Mouse (Mus musculus) B cell, adult 2 months (primary cell): ENCODE measurements around the gene Kctd17.
A peak's percentile ranks its signal among the peaks of the same experiment; 100 is the strongest.

Source experiments
- DNase-seq, 2 experiments: peaks; one replicate each; pipeline ENCODE4 v3.0.0; 2022

The Kctd17 gene

GRCm38 (mm10) chr15:78449694-78450418 is 21.5 kb downstream of the Kctd17 start:
- DNase-seq = peak; percentile 68 to 72

DNA sequence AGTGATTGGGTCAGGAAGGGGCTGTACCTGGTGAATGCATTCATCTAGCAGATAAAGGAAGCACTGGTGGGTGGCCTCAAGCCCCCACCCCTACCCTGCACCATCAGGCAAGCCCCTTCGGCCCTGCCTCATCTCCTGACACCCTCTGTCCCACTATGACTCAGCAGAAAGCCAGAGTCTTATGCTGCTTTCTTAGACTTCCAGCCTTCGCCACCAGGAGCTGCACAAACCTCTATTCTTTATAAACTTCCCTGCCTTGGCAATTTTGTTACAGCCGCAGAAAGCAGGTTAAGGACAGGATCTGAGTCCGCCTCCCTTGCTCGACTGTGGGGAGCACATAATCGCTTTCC is 22.0 kb downstream of the Kctd17 start:
- DNase-seq = no peak

- DNase-seq = no peak
Observed at GRCm38 (mm10) chr15:78451201-78451600, 22.8 kb downstream of the Kctd17 start.

DNA sequence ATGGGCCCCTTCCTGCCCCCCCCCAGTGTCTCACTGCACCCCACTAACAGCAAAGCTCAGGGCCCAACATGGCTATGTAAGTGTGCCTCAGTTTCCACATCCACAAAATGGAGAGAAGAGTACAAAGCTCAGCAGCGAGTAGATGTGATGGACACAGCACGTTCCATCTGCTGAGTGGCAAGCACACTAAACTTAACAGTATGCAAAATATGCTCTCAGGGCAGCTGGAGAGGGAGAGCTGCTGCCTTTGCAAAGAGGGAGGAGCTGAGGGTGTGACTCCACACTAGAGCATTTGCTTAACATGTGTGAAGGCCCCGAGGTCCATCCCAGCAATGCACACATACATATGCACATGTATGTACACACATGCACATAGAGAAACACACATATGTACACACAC is 24.6 kb downstream of the Kctd17 start:
- DNase-seq = no peak

DNA sequence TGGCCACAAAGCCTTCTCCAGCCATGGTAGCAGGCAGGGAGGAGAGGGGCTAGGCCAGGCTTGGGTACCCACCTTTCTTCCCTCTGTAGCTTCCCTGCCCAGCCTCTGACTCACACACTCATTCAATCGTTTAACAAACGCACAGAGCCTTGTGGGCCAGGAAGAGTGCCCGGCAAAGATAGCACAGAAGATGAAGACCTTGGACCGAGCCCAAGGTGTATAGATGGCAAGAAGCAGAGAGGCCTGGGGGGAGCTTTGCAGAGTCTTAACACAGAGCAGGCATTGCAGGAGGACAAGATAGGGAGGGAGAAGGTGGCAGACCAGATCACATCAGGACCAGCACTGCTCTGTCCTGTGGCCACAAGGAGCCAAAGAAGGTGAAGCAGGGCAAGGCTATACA is 26.8 kb downstream of the Kctd17 start:
- DNase-seq = no peak

DNA sequence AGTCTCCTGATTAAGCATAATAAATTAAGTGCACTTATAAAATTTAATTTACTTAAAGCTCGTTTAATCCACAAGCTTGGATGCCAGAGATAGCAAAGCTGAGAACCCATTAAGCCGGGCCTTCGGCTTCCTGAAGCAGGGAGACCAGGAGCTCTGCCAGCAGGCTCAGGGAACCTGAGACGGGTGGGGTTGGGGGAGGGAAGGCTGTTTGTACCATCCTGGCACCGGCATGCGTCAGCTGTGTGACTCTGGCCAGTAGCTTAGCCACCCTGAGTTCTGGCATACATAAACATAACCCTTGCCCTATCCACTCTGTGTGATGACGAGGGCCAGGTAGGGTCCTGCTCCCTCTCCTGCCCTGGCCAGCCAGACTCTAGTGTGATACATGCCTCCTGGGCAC is 27.7 kb downstream of the Kctd17 start:
- DNase-seq = no peak

GRCm38 (mm10) chr15:78457193-78457592 is 28.8 kb downstream of the Kctd17 start:
- no peak for DNase-seq

- no peak for DNase-seq
Observed at GRCm38 (mm10) chr15:78462981-78463380, 34.6 kb downstream of the Kctd17 start.

DNA sequence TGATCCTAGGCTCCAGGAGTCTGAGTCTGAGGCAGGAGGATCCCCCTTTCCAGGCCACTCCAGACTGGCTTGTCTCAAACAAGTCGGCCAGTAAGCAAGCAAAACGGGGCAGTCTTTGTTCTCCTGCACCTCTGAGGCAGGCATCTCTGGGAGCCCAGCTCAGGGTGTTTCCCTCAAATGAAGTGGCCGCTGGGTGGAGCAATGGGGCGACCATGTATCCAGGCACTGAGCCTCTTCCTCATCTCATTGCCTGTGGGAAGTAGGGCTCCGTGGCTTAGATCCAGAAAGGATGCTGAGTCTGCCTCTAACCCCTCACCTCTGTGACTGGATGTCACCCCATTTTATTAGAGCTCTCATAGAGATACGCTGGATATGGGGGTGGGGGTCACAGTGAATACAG is 38.4 kb downstream of the Kctd17 start:
- no peak for DNase-seq

- DNase-seq = no peak
Observed at GRCm38 (mm10) chr15:78467570-78467969, 39.2 kb downstream of the Kctd17 start.

GRCm38 (mm10) chr15:78468379-78468937 is 40.1 kb downstream of the Kctd17 start, which contains the start of gene Tmprss6:
Gene Tmprss6 (minus strand): TSS chr15:78468634.
- DNase-seq = no peak

DNA sequence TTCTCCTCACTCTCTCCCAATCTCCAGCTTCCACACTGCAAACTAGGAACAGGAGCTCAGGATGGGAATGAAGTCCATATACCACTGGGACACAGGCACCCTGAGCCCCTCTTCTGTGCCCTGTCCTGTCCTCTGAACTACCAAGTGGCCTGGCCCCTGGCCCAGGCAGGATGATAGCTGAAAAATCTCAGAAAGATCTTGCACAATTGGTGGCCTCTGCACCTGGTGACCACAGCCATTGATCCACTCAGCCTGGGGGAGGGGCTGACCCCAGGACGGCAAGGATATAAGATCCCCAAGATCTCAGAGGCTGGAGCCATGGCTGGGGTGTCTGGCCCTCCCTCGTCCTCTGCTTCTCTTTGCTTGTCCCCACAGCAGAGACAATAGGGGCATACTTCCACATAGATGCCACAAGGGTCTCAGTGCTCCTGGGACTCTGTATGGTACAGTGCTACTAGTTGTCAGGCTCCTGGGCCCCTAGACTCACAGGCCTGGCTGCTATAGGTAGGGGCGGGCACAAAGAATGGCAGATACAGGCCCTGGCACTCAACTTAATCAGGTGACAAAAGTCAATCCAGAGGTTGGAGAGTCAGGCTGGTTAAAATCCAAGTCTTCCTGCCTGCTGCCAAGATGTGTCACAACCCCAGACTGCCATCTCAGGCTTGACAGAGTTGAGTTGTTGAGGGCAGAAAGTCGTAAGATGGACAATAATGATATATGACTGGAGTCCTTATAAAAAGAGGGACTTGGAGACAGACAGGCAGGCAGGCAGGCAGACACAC is 42.3 kb downstream of the Kctd17 start:
- no peak for DNase-seq

DNA sequence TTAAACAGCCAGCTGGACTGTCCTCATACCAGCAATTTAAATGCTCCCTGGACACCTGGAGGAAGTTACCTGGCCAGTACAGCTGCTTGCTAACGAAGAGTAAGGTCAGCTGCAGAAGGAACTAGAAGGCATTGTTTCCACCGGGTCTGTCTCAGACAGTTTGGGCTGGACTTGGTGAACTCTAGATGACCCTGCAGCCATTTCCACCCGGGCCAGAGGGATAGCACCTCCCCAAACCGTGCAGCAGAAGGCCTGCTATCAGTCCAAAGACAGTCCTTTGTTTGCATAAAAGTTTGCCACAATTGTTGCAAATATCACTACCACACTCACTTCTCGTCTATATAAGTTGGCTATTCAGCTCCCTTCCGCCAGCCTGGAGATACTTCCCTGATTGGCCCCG is 43.5 kb downstream of the Kctd17 start:
- DNase-seq = no peak

- no peak for DNase-seq
Observed at GRCm38 (mm10) chr15:78473442-78473841, 45.1 kb downstream of the Kctd17 start.

- DNase-seq = peak in 1 of 2 experiments; percentile 6
Observed at GRCm38 (mm10) chr15:78475604-78476031, 47.3 kb downstream of the Kctd17 start.

DNA sequence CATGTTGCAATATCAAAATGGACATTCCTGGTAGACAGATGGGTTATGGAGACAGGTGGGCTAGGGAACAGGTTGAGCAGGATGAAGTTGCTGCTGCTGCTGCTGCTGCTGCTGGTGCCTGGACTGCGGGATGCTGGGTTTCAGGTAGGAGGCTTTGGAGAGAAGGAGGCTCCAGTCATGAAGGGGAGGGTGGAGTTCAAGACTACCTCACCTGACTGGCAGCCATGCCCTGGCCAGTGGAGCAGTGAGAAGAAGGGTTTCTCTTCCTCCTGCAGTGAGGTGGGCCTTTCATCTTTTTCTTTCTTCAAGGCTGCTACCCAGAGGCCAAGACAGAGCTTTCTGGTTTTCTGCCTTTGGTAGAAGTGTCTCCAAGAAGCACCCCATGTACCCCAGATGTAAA is 48.5 kb downstream of the Kctd17 start:
- DNase-seq = no peak

- no peak for DNase-seq
Observed at GRCm38 (mm10) chr15:78478073-78478472, 49.7 kb downstream of the Kctd17 start.

DNA sequence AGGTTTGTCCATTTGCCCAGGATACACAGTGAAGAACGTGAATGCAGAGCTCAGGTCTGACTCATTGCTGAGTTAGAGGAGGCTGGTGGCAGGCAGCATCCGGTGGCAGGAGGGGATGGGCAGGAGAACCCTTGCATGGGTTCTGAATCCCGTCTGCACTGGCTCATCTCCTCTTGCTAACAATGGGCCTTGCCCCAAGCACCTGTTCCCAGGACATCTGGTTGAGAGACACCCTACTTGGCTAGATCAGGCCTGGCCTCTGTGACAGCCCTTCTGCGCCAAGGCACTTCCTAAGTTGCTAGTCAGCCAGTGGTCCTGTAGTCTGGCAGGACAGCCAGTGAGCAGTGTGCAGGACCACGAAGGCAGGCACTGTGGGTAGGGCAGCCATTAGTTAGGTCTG is 51.1 kb downstream of the Kctd17 start:
- no peak for DNase-seq

- peak; percentile 25 to 30 for DNase-seq
Observed at GRCm38 (mm10) chr15:78480111-78480510, 51.7 kb downstream of the Kctd17 start.

DNA sequence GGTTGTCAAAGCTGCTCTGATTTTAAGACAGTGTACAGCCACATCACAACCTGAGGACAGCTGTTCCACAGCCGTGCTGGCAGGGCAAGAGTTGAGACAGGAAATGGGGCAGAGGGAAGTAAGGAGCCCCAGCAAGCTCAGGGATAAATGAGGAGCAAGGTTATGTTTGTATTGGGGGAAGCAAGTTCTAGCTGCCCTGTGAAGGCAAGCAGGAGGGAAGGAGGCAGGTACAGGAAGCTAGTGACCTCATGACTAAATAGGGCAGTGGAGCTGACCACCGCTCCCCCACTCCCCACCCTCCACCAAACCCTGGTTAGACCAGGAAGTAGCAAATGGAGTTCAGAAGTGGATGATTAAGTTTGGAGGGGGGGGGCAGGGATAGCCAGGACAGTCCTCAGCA is 52.6 kb downstream of the Kctd17 start:
- no peak for DNase-seq

- DNase-seq = no peak
Observed at GRCm38 (mm10) chr15:78481448-78482000, 53.2 kb downstream of the Kctd17 start.

DNA sequence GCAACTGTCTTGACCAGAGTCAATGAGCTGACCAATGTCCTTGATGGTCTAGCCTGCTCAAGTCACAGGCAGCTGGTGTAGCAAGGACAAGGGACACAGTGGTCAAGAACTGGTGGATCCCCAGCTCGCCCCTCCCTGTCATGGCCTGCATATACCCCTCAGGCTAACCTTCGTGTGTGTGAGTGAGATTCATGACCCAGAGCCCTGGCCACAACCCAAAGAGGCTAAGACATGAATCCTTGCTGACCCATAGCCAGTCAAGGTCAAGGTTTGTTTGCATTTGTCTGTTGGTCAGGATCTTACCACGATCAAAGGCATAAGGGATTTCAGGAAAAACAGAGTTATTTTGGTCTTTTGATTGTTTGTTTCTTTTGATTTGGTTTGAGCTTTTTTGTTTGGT is 54.2 kb downstream of the Kctd17 start:
- DNase-seq = no peak

GRCm38 (mm10) chr15:78483311-78483710 is 54.9 kb downstream of the Kctd17 start:
- no peak for DNase-seq

GRCm38 (mm10) chr15:78486564-78486963 is 58.2 kb downstream of the Kctd17 start:
- DNase-seq = no peak
